Mouse (Mus musculus): ENCODE data around the gene Ofcc1. TPM values are rescaled to one million over a fixed set of nuclear protein-coding genes. Genes with fewer than 3 reads are reported as not detected.

Ofcc1 gene
- under 1 TPM in 1 of 2 experiments, not detected in 1; 0.31 TPM for total RNA-seq (2021)
- long read RNA-seq, experiment 1, partial matches to known transcripts = 0 of 1 reads
- long read RNA-seq, experiment 1, other reads (novel, unspliced or antisense) = 1 of 1 reads
- long read RNA-seq, experiment 2 = 0 reads

DNA sequence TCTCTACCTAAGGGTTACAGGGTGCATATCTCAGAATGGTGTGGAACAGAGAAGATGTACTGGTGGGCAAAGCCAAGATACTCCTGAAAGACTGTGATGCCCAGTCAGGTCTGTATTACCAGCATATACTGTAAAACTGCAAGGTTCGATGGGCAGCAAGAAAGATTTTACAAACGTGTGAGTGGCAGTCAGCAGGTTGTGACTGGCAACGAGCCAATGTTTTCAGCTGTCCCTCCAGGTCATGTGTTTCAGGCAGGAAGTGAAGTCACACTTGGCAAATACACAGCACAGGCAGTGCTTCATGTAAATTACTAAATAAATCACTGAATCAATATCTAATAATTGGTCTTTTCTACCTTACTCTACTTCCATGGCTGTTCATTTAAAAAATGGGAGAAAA lies at the start of gene Ofcc1:
Ofcc1 (minus strand) TSS at position 163 of the 400 bp plus-strand sequence.
- DNase-seq (ENCODE audit: low spot score in 2 of 2) = peak in 1 of 2 experiments; percentile 12

- DNase-seq (ENCODE audit: low spot score in 2 of 2) = no peak
These were observed 28.9 kb upstream of the Ofcc1 start for GRCm38 (mm10) chr13:40390120-40390519.

GRCm38 (mm10) chr13:40387446-40387845 lies 26.2 kb upstream of the Ofcc1 start:
- DNase-seq (ENCODE audit: low spot score in 2 of 2) = no peak

GRCm38 (mm10) chr13:40384962-40385361 lies 23.7 kb upstream of the Ofcc1 start:
- DNase-seq (ENCODE audit: low spot score in 2 of 2) = no peak

DNA sequence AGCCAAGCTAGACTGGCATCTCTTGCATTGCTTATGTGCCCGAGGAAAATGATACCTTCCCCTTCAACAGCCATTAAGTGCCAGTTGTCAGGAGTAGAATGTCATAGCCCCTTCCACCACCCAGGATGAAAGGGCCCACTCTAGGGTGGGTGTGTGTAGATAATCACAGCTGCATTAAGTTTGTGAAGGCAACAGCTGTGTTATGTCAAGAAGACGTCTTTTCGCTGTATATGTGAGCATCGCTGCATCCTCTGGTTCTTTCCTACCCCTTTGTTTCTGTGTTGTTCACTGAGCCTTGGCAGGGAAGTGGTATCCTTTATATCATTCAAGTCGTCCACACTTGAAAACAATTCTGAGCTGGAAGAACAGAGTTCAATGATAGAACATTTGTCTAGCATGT lies 15.5 kb upstream of the Ofcc1 start:
- no peak for DNase-seq (ENCODE audit: low spot score in 2 of 2)

- DNase-seq (ENCODE audit: low spot score in 2 of 2) = no peak
These were observed 5.5 kb upstream of the Ofcc1 start for GRCm38 (mm10) chr13:40366762-40367161.

DNA sequence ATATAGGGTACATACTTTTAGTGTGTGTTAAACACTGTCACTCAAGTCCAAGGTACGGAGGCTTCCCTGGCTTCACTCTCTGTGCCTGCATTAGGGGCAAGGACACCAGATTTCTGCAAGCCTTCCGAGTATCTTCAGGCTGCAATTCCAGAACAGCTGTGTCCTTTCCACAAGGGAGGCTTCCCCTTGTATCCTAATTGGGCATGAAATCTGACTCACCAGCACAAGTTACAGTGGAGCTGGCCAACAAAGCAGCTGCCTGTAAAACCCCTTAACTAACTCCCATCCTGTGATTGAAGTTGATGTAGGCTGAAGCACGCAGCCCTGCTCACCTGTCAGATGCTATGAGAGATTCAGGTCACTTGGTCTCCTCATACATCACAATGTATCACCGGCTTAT lies 3.6 kb upstream of the Ofcc1 start:
- DNase-seq (ENCODE audit: low spot score in 2 of 2) = no peak

GRCm38 (mm10) chr13:40360692-40361091 lies 558 bp downstream of the Ofcc1 start:
- no peak for DNase-seq (ENCODE audit: low spot score in 2 of 2)

DNA sequence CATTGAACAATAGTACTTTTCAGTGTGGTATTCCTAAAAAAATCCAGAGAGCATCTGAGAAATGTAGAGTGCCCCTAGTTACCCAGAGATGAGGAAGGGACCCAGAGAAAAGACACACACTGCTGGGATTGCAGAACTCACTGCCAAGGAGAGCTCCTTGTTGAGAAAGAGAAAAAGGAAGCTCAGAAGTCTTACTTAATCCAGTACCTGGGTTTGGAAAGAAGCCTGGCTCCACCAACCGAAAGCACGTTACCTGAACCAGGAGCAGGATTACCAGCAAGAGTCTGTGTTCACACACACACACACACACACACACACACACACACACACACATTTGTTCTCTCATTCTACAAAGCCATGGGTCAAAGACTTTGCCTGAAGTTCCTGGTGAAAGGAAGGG lies 14.2 kb downstream of the Ofcc1 start:
- DNase-seq (ENCODE audit: low spot score in 2 of 2) = no peak

DNA sequence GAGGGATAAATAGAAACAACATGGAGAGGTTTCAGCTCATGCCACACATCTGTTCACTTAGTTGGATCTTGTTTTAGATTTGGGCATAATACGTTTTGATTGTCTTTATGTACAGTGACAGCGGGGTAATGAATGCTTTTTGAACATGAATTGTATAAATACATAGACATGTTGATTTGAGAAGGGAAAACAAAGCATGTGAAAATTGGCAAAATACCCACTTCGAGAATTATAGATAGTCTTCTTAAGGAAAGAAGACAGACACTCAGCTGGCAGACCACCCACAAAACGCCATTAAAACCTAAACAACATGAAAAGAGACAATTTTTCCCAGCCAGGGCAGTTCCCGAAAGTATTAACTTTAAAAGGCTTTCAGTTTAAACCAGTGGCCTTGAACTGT lies 37.9 kb downstream of the Ofcc1 start:
- DNase-seq (ENCODE audit: low spot score in 2 of 2) = no peak

DNA sequence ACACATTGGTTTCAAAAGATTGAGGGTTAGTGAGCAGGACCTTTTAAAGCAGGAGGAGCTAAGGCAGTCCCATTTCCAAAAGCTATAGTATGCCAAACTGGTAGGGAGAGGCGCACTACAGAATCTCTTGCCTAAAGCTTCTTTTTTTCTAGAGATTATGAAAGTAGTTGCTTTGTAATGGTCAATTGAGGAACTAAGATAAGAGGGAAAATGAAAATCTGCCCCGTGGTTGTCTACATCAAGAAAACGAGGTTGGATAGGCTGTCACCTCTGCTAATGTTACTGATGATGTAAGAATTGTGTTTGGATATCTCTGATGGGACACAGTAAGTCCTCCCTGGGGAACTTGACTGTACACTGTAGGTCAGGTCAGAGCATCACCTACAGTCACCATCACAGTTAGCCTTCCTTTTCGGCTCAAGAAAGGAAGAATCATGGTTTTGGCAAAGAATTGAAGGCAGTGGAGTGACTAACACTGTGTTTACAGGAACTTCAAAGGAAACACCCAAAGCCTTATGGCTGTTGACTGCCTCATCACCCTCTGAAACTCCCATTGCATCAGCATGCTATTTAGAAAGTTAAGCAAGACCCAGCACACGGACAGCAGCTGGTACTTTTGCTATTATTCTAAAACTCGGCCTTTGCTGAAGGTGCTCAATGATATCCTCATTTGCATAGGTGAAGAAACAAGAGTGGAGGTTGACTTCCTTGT lies 40.3 kb downstream of the Ofcc1 start:
- DNase-seq (ENCODE audit: low spot score in 2 of 2) = no peak

- DNase-seq (ENCODE audit: low spot score in 2 of 2) = no peak
These were observed 43.5 kb downstream of the Ofcc1 start for GRCm38 (mm10) chr13:40317731-40318130.

DNA sequence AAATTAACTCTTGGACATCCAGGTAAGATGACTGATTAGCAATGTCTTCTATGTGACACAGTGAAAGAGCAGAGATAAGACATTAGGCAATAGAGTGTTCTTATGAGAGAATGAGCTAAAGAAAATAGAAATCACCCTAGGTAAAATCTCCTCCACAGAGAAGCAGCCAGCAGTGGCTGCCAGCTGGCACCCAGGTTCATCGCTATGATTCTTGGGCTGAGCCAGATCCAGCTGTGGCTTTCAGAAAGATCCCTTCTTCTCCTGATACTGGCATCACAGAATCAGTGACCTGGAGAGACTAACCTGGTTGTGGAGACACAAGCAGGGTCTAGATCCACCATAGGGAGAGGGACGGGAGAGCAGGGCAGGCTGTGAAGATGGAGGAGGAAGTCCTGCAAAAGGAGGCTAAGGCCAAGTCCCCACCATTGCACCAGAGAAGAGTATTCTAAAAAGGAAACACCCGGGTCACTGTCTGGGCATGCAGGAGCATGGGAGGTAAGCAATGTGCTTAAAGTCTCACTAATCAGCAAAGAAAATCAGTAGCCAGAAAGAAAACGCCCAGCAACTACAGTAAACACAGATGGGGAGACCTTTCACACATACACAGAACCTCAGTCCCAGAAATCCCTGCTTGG lies 46.0 kb downstream of the Ofcc1 start:
- no peak for DNase-seq (ENCODE audit: low spot score in 2 of 2)

GRCm38 (mm10) chr13:40292891-40293290 lies 68.4 kb downstream of the Ofcc1 start:
- DNase-seq (ENCODE audit: low spot score in 2 of 2) = no peak

- DNase-seq (ENCODE audit: low spot score in 2 of 2) = no peak
These were observed 70.4 kb downstream of the Ofcc1 start for GRCm38 (mm10) chr13:40290846-40291245.

DNA sequence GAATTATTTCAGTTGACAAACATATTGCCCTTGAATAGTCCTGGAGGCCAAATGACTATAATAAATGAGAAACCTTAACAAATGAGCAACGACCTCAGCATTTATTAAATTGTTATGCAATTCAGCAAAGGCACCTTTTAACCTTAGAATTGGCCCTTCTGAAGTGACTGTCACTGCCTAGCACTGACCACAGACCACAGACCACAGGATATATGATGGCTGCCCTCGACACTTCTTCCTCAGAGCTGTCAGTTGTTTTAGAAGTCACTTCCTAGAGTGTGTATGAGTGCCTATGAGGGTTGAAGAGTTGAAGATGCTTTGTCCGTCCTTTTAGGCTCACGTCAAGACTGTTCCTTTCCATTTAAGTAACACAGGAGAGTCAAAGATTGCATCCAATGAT lies 72.6 kb downstream of the Ofcc1 start:
- no peak for DNase-seq (ENCODE audit: low spot score in 2 of 2)

DNA sequence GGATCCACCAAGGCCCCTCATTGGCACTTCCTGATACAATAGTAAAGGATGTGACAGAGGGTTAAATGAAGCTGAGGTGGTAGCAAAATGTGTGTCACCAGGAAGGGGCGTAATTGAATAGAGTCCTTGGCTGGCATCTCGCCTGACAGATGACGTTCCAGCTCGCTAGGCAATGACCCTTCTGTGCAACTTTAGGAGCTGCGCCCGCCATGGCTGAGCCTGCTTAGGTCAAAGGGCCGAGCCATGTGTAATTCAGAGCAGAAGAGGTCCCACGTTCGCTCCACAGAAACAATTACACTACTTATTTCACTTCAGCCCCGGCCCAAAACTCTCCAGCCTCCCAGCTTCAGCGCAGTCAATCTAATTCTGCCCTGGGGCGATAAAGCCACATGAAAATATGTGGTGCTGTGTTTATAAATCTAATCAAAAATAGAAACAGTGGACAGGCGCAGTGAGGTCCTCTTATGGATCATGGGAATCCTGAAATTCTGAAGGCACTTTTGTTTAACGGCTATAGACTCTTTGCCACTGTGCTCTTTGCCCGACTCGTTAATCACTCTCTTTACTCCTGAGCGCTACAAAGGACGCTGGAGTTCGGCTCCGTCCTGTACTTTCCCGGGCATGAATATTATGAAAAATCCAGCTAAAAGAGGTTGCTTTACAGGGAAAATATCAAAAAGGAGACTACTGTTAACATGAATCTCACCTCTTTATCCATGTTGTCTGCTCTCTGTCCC lies 73.8 kb downstream of the Ofcc1 start:
- DNase-seq (ENCODE audit: low spot score in 2 of 2) = no peak

DNA sequence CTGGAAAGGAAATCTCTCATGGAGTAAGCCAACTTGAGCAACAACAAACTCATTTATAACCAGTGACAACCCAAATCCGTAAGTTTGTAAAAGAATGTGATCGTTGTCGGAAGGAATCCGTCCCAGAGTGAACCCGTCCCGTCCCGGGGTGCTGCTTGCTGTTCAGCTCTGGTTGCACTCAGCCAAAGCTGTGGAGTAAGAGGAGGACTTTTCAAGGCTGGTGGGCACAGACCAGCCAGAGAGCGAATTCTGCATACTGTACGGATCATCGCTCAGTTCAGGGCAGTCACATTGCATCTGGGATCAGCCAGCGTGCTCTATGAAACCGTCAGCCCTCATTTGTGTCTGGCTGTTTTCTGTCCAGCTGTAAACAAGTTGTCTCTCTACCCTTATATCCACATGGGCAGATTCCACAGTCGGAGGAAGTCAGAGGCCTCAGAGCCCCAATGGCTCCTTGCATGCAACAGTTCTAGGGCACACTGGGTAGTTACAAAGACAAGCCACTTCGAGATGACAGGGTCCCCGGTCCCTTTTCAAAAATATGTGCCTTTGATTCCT lies 75.9 kb downstream of the Ofcc1 start:
- no peak for DNase-seq (ENCODE audit: low spot score in 2 of 2)

DNA sequence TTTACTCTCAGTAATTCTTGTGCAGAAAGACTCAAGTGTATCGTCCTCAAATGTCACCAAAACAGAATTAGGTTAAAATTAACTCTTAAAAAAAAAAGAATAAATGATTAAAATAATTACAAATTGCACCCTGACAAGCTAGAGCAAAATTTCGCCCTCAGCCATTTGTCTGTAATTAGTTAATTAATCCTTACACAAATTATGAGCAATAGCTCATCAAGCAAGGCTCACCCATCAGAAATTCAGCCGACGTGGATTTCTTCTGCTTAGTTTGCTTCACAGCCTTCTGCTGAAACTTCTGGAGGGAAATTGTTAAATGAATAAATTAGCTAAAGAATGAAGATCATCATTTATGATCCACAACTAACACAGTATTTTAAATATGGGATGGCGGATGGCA lies 80.6 kb downstream of the Ofcc1 start:
- no peak for DNase-seq (ENCODE audit: low spot score in 2 of 2)

- DNase-seq (ENCODE audit: low spot score in 2 of 2) = no peak
These were observed 93.7 kb downstream of the Ofcc1 start for GRCm38 (mm10) chr13:40267546-40267945.

DNA sequence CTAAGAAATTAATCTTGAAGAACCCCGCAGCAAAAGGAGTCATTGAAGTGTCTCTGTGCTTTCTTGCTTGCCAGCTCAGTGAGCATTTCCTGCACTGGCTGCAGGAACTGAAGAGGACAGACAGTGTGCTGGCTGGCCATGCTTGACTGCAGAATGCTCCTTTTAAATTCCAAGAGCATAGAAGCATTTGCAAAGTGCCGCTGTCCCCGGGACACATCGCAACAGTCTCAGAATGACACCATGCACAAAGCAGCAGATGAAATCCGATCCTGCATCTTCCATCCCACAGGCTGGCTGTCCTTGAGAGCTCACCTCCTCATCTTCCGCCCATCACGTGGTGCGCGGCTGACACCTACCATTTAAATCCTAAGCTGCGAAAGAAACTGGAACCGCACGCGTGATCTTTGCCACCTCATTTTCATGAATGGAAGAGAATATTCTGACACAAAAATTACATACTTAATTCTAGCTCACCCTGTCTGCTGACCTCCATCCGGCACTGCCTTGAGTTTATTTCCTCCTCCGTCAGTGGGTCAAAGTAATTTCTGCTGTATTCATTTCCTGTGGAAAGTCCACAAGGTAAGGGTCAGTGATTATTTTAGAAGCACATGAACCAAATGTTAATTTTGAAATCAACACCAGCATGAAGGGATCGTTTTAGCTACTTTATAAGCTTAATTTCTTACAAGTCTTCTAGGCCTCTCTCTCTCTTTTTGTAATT lies 98.0 kb downstream of the Ofcc1 start:
- DNase-seq (ENCODE audit: low spot score in 2 of 2) = no peak
